Comparison of ENCODE assay signal across 8 mouse cellular contexts in the genomic region with DNA sequence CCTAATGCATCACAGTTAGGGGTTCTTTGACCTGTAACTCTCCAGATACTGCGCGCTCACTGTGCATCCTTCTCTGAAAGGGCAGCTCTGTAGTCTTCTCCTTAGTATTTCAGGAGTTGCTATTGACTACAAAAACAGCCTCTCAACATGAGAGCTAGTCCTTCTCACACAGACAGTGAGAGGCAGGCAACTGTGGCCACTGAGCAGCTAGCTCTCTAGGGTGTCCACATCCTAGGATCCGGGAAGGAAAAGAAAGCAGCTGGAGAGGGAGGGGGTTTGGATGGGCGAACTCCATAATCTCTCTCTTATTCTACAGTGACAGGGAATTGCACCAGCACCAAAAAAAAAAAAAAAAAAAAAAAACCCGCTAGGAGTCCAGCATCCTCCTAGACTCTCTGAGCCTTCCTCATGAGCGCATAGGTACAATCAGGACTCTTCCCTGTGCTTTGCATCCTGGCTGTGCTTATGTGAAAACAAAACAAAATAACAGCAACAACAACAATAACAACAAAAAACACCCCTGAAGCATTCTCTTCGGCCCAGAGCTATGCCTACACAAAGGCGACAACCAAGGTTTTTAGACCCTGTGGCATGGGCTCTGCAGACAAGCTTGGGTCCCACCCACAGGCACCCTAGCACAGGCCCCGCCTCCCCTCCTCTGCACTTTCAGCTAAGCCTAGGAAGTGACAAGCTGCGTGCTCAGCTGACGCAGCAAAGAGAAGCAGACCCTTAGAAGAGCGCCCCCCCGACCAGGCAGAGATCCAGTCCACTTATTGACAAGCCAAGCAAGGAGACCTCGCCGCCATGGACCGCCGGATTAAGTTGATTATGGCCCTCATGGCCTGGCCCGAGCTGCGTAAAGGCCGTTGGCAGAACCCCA. TPM values are rescaled to one million over a fixed set of nuclear protein-coding genes. Genes with fewer than 3 reads are reported as not detected.
A peak's percentile ranks its signal among the peaks of the same experiment; 100 is the strongest.
DNase-seq lines count a peak whose midpoint lies in the region; ATAC-seq and TF ChIP-seq lines count a peak whose summit lies in the region.

A gene (plus strand): TSS at position 791 of the 880 bp plus-strand sequence.

- DNase-seq in 3134 (ENCODE audit: extremely low read depth, insufficient read length, low spot score) = peak; percentile 11
- DNase-seq in heart, adult 9 months (ENCODE audit: low spot score in 2 of 2) = peak; percentile 55 to 56
- peak; percentile 20 to 35 for DNase-seq in kidney, adult 8-10 months
- peak; percentile 70 for DNase-seq in limb, embryonic 11.5 days (ENCODE audit: low spot score)
- peak; percentile 91 for DNase-seq in midbrain, embryonic 11.5 days (ENCODE audit: low spot score, missing footprints)
- peak; percentile 4 to 23 for DNase-seq in spleen, adult 2 months (ENCODE audit: low read depth in 1 of 2, low spot score in 2 of 2)

- no peaks in the 10 kb centered on the region for H3K36me3 ChIP-seq in embryonic facial prominence, embryonic 15.5 days
- H3K36me3 ChIP-seq in limb, embryonic 11.5 days (ENCODE audit: control insufficient read depth, insufficient read depth, low read length) = no peaks in the 10 kb centered on the region
- no peaks in the 10 kb centered on the region for H3K36me3 ChIP-seq in midbrain, embryonic 11.5 days (ENCODE audit: control insufficient read depth, insufficient read depth, low read length)
- H3K36me3 ChIP-seq in spleen, adult 2 months (ENCODE audit: control insufficient read depth, insufficient read depth, low read length) = no peaks in the 10 kb centered on the region

- peak; percentile 82 for ATAC-seq in embryonic facial prominence, embryonic 15.5 days (ENCODE audit: insufficient number of reproducible peaks, low FRiP score, low TSS enrichment, low read depth)
- ATAC-seq in limb, embryonic 11.5 days (ENCODE audit: insufficient number of reproducible peaks, low FRiP score, low TSS enrichment, low read depth) = peak; percentile 82
- ATAC-seq in midbrain, embryonic 11.5 days (ENCODE audit: low FRiP score) = peak; percentile 93

- H3K27ac ChIP-seq in bone marrow, adult 2 months (ENCODE audit: control insufficient read depth, insufficient read depth, low read depth, low read length, poor library complexity) = no peak within 1 kb of the TSS
- no peak within 1 kb of the TSS for H3K27ac ChIP-seq in embryonic facial prominence, embryonic 15.5 days (replicated peaks)
- H3K27ac ChIP-seq in limb, embryonic 11.5 days (replicated peaks; ENCODE audit: low read depth, low read length) = no peak within 1 kb of the TSS
- H3K27ac ChIP-seq in midbrain, embryonic 11.5 days (ENCODE audit: low read depth, low read length) = no peak within 1 kb of the TSS; the same call in 1 of the 2 replicates
- H3K27ac ChIP-seq in spleen, adult 2 months (ENCODE audit: insufficient read depth, low read length) = peak within 1 kb of the TSS; percentile 57

- no peaks in the 10 kb centered on the region for H3K9me3 ChIP-seq in embryonic facial prominence, embryonic 15.5 days (replicated peaks)
- no peaks in the 10 kb centered on the region for H3K9me3 ChIP-seq in limb, embryonic 11.5 days (ENCODE audit: control insufficient read depth, low read length)
- H3K9me3 ChIP-seq in midbrain, embryonic 11.5 days (ENCODE audit: control insufficient read depth, low read length) = no peaks in the 10 kb centered on the region

- H3K4me1 ChIP-seq in bone marrow, adult 2 months (ENCODE audit: control insufficient read depth, insufficient read depth, low read length) = no peaks in the 10 kb centered on the region
- no peaks in the 10 kb centered on the region for H3K4me1 ChIP-seq in embryonic facial prominence, embryonic 15.5 days
- no peaks in the 10 kb centered on the region for H3K4me1 ChIP-seq in limb, embryonic 11.5 days (ENCODE audit: control insufficient read depth, insufficient read depth, low read length)
- H3K4me1 ChIP-seq in midbrain, embryonic 11.5 days (ENCODE audit: control insufficient read depth, insufficient read depth, low read length) = no peaks in the 10 kb centered on the region
- H3K4me1 ChIP-seq in spleen, adult 2 months (ENCODE audit: control insufficient read depth, insufficient read depth, insufficient read length) = no peaks in the 10 kb centered on the region

- no peak for TF ChIP-seq POLR2A in bone marrow, adult 2 months (IDR thresholded peaks at IDR 0.05; ENCODE audit: borderline replicate concordance, control insufficient read depth, low read depth, low read length)
- no peak for TF ChIP-seq POLR2A in spleen, adult 2 months (IDR thresholded peaks at IDR 0.05; ENCODE audit: low read depth, low read length)

- H3K4me3 ChIP-seq in bone marrow, adult 2 months (replicated peaks; ENCODE audit: control insufficient read depth, low read depth, low read length) = peak within 1 kb of the TSS; percentile 48
- peak within 1 kb of the TSS; percentile 48 for H3K4me3 ChIP-seq in embryonic facial prominence, embryonic 15.5 days (replicated peaks)
- peak within 1 kb of the TSS; percentile 28 for H3K4me3 ChIP-seq in limb, embryonic 11.5 days (ENCODE audit: low read depth, low read length)
- H3K4me3 ChIP-seq in midbrain, embryonic 11.5 days (ENCODE audit: low read depth, low read length) = peak within 1 kb of the TSS; percentile 36
- H3K4me3 ChIP-seq in spleen, adult 2 months (ENCODE audit: extremely low read depth, insufficient read depth, insufficient read length) = peak within 1 kb of the TSS; percentile 69

- TF ChIP-seq CTCF in bone marrow, adult 2 months (IDR thresholded peaks at IDR 0.05; ENCODE audit: control insufficient read depth, insufficient read depth, low read length) = no peak
- TF ChIP-seq CTCF in spleen, adult 2 months (IDR thresholded peaks at IDR 0.05; ENCODE audit: extremely low read depth, insufficient read depth, insufficient read length, insufficient replicate concordance) = no peak

- WGBS in bone marrow, adult 2 months = 27% methylated on average over 20 of the region's 20 CpGs
- WGBS in embryonic facial prominence, embryonic 15.5 days = 19% methylated on average over 20 of the region's 20 CpGs
- WGBS in limb, embryonic 11.5 days = 33% methylated on average over 18 of the region's 20 CpGs
- 25% methylated on average over 20 of the region's 20 CpGs for WGBS in midbrain, embryonic 11.5 days
- 33% methylated on average over 19 of the region's 20 CpGs for WGBS in spleen, adult 2 months

- H3K4me2 ChIP-seq in embryonic facial prominence, embryonic 15.5 days (replicated peaks) = peak within 1 kb of the TSS; percentile 47
- H3K4me2 ChIP-seq in limb, embryonic 11.5 days (ENCODE audit: low read depth, severe bottlenecking) = peak within 1 kb of the TSS; percentile 43
- peak within 1 kb of the TSS; percentile 47 for H3K4me2 ChIP-seq in midbrain, embryonic 11.5 days

- no peaks in the 10 kb centered on the region for H3K27me3 ChIP-seq in embryonic facial prominence, embryonic 15.5 days
- no peaks in the 10 kb centered on the region for H3K27me3 ChIP-seq in limb, embryonic 11.5 days (ENCODE audit: control insufficient read depth, insufficient read depth, low read length)
- H3K27me3 ChIP-seq in midbrain, embryonic 11.5 days (ENCODE audit: control insufficient read depth, insufficient read depth, low read length) = no peaks in the 10 kb centered on the region
- no peaks in the 10 kb centered on the region for H3K27me3 ChIP-seq in spleen, adult 2 months (ENCODE audit: control insufficient read depth, insufficient read depth, low read length)

- peak within 1 kb of the TSS; percentile 26 for H3K9ac ChIP-seq in embryonic facial prominence, embryonic 15.5 days
- peak within 1 kb of the TSS; percentile 22; the same call in 1 of the 2 replicates for H3K9ac ChIP-seq in limb, embryonic 11.5 days (ENCODE audit: low read length)
- peak within 1 kb of the TSS; percentile 57 for H3K9ac ChIP-seq in midbrain, embryonic 11.5 days (ENCODE audit: low read length)

RNA-seq across cellular contexts. Expression of the gene that starts here (rescaled TPM):
- 3.4 and 5.6 TPM in 2 replicates for polyA plus RNA-seq in bone marrow, adult 2 months (2011; ENCODE audit: insufficient read depth, insufficient read length, low replicate concordance, missing spikeins)
- polyA plus RNA-seq in embryonic facial prominence, embryonic 15.5 days (2015; fragmentation: Nextera tagmentation; extraction: Ambion mirVana) = 52.2 and 53.9 TPM in 2 replicates
- polyA plus RNA-seq in limb, embryonic 11.5 days (2014; fragmentation: Nextera tagmentation; extraction: Ambion mirVana) = 18.9 and 19.3 TPM in 2 replicates
- polyA plus RNA-seq in midbrain, embryonic 11.5 days (2014; fragmentation: Nextera tagmentation; extraction: Ambion mirVana) = 52.7 and 56.2 TPM in 2 replicates
- 16.2 and 18.7 TPM in 2 replicates for polyA plus RNA-seq in spleen, adult 2 months (2012; rRNA removed)

Comparison
In these comparisons a context has a peak if more than half of its experiments do, and no peak if none do; other contexts are left out.
1. DNase-seq: peak in every context shown above with its lines; median percentile 91 in midbrain, embryonic 11.5 days; 70 in limb, embryonic 11.5 days; 56 in heart, adult 9 months; 28 in kidney, adult 8-10 months; 14 in spleen, adult 2 months; 11 in 3134.